Mouse (Mus musculus) heart, adult 2 months (tissue): ENCODE measurements at regions not wholly inside any gene's neighbourhood (a gene's known extent, or its start where the extent isn't known, plus 50 kb on each side); places are given as distances from the start of the nearest gene placed in this dataset.
A peak's percentile ranks its signal among the peaks of the same experiment; 100 is the strongest.
"Not testable (repeated sequence)": the region's sequence is repeated elsewhere in the genome, so short reads cannot be mapped to it uniquely, and the experiment has no call there.

Experiments used
- DNase-seq, 2 experiments: peaks; one replicate each; pipeline ENCODE4 v3.0.0; 2021
- H3K27ac ChIP-seq: fragments of 200-600 bp; 2 replicates; pipeline ENCODE4 v1.8.1; 2022
- H3K27me3 ChIP-seq: fragments of 200-500 bp; 2 replicates; pipeline ENCODE4 v1.6.1; 2012; ENCODE audit warnings: mild to moderate bottlenecking, low read length, inconsistent platforms, mixed read lengths; ENCODE audit not compliant: control insufficient read depth, insufficient read depth
- H3K36me3 ChIP-seq: fragments of 200-500 bp; 2 replicates; pipeline ENCODE4 v1.6.1; 2012; ENCODE audit warnings: low read length, inconsistent platforms; ENCODE audit not compliant: control insufficient read depth, insufficient read depth
- H3K4me1 ChIP-seq: fragments of 200-500 bp; 2 replicates; pipeline ENCODE4 v1.6.1; 2011; ENCODE audit warnings: low read length; ENCODE audit not compliant: control insufficient read depth, insufficient read depth
- H3K4me3 ChIP-seq: fragments of 200-600 bp; 2 replicates; pipeline ENCODE4 v1.8.1; 2022
- H3K79me2 ChIP-seq: fragments of 200-500 bp; replicated peaks from 2 replicates; pipeline ENCODE4 v1.6.1; 2012; ENCODE audit warnings: mild to moderate bottlenecking, inconsistent platforms, low read length, moderate library complexity, mixed read lengths; ENCODE audit not compliant: control insufficient read depth, insufficient read depth
- H3K9ac ChIP-seq: fragments of 200-500 bp; 2 replicates; pipeline ENCODE4 v1.6.1; 2012; ENCODE audit warnings: low read depth, mild to moderate bottlenecking, control low read depth, inconsistent platforms, low read length, mixed read lengths
- CTCF ChIP-seq: fragments of 200-600 bp; IDR thresholded peaks from 2 replicates; pipeline ENCODE4 v1.8.1; 2022; ENCODE audit warnings: antibody characterized with exemption, mild to moderate bottlenecking, moderate library complexity
- EP300 ChIP-seq: fragments of 200-500 bp; IDR thresholded peaks from 2 replicates; pipeline ENCODE4 v1.6.1; 2011; ENCODE audit warnings: low read depth, low read length, control low read depth; ENCODE audit not compliant: insufficient read depth
- POLR2A ChIP-seq: fragments of 200-500 bp; IDR thresholded peaks from 2 replicates; pipeline ENCODE4 v1.6.1; 2011; ENCODE audit warnings: mild to moderate bottlenecking, low read depth, low read length, control low read depth; ENCODE audit not compliant: insufficient read depth
- WGBS: fragments of 180-500 bp; shearing (Covaris S2); methylation state at CpG from one replicate; pipeline ENCODE4 v1.1.7; 2018; 5-methylcytosine and 5-hydroxymethylcytosine counted together
- intact Hi-C: fragments of 180-260 bp; cut with DNase I; formaldehyde crosslinking; loops from one replicate; pipeline ENCODE4 v1.15.1; 2025

- TF ChIP-seq CTCF (no peak), POLR2A (peak; percentile 84), EP300 (peak; percentile 52; the same call in 1 of the 2 replicates)
- H3K9ac ChIP-seq, result peak overlapping the region; percentile 56; the same call in 1 of the 2 replicates
- H3K36me3 ChIP-seq, result peaks cover 5% of the 10 kb centered on the region; the same call in 1 of the 2 replicates
- H3K4me3 ChIP-seq, result peak overlapping the region; percentile 55
- WGBS, result 3% methylated on average over 30 of the region's 30 CpGs
- H3K27ac ChIP-seq, result peak overlapping the region; percentile 92
- no peaks in the 10 kb centered on the region for H3K27me3 ChIP-seq
- no peaks in the 10 kb centered on the region for H3K79me2 ChIP-seq
- peaks cover 4% of the 10 kb centered on the region for H3K4me1 ChIP-seq
- DNase-seq, result peak; percentile 94 to 95
- intact Hi-C loops, result no loop called here
These were observed 65.2 kb upstream of the Chd2 start for GRCm38 (mm10) chr7:73606677-73607449.

GRCm38 (mm10) chr7:73604597-73604996 lies 63.0 kb upstream of the Chd2 start:
- H3K27me3 ChIP-seq, result no peaks in the 10 kb centered on the region
- no peak overlapping the region for H3K4me3 ChIP-seq
- no peak overlapping the region for H3K9ac ChIP-seq
- TF ChIP-seq EP300, result no peak
- TF ChIP-seq CTCF, result no peak
- no peak for TF ChIP-seq POLR2A
- peaks cover 5% of the 10 kb centered on the region; the same call in 1 of the 2 replicates for H3K36me3 ChIP-seq
- H3K79me2 ChIP-seq, result no peaks in the 10 kb centered on the region
- intact Hi-C loops, result no loop called here
- no peak for DNase-seq
- H3K4me1 ChIP-seq, result peaks cover 4% of the 10 kb centered on the region
- H3K27ac ChIP-seq, result no peak overlapping the region
- WGBS, result 65% methylated on average over 2 of the region's 2 CpGs

- no peak for DNase-seq
- Histone ChIP-seq H3K27ac (peak overlapping the region; percentile 38), H3K27me3 (no peaks in the 10 kb centered on the region), H3K36me3 (peaks cover 2% of the 10 kb centered on the region; the same call in 1 of the 2 replicates), H3K4me3 (no peak overlapping the region), H3K9ac (no peak overlapping the region), H3K4me1 (peaks cover 3% of the 10 kb centered on the region), H3K79me2 (no peaks in the 10 kb centered on the region)
- no peak for TF ChIP-seq POLR2A
- no peak for TF ChIP-seq EP300
- TF ChIP-seq CTCF, result no peak
- WGBS, result 66% methylated on average over 4 of the region's 4 CpGs
- intact Hi-C loops, result no loop called here
These were observed 61.4 kb upstream of the Chd2 start for GRCm38 (mm10) chr7:73602815-73603551.

GRCm38 (mm10) chr7:73601336-73601735 lies 59.7 kb upstream of the Chd2 start:
- no peak overlapping the region for H3K27ac ChIP-seq
- no peak overlapping the region for H3K9ac ChIP-seq
- H3K4me3 ChIP-seq, result no peak overlapping the region
- peaks cover 6% of the 10 kb centered on the region for H3K4me1 ChIP-seq
- DNase-seq, result no peak
- intact Hi-C loops, result no loop called here
- WGBS, result 84% methylated on average over 2 of the region's 2 CpGs
- H3K27me3 ChIP-seq, result no peaks in the 10 kb centered on the region
- TF ChIP-seq EP300 (no peak), POLR2A (no peak), CTCF (no peak)
- H3K79me2 ChIP-seq, result no peaks in the 10 kb centered on the region
- peaks cover 9% of the 10 kb centered on the region for H3K36me3 ChIP-seq

GRCm38 (mm10) chr7:73600776-73601175 lies 59.1 kb upstream of the Chd2 start:
- Histone ChIP-seq H3K9ac (no peak overlapping the region), H3K4me1 (peaks cover 10% of the 10 kb centered on the region), H3K27ac (no peak overlapping the region), H3K36me3 (peaks cover 11% of the 10 kb centered on the region), H3K27me3 (no peaks in the 10 kb centered on the region), H3K79me2 (no peaks in the 10 kb centered on the region), H3K4me3 (no peak overlapping the region)
- intact Hi-C loops, result no loop called here
- WGBS, result 68% methylated on average over 1 of the region's 1 CpGs
- TF ChIP-seq POLR2A (no peak), CTCF (no peak), EP300 (no peak)
- DNase-seq, result no peak

GRCm38 (mm10) chr7:73600003-73600385 lies 58.4 kb upstream of the Chd2 start:
- H3K27ac ChIP-seq, H3K79me2 ChIP-seq, H3K9ac ChIP-seq, intact Hi-C loops, DNase-seq, H3K27me3 ChIP-seq, H3K4me3 ChIP-seq: not testable (repeated sequence)
- peaks cover 11% of the 10 kb centered on the region for H3K36me3 ChIP-seq
- 92% methylated on average over 3 of the region's 3 CpGs for WGBS
- H3K4me1 ChIP-seq, result peaks cover 11% of the 10 kb centered on the region
